In genomic region chr17:83706116-83706593, GRCm38 (mm10) we compare ENCODE assay signal across 8 mouse cellular contexts. TPM values are rescaled to one million over a fixed set of nuclear protein-coding genes. Genes with fewer than 3 reads are reported as not detected.
DNase-seq lines count a peak whose midpoint lies in the region; ATAC-seq and TF ChIP-seq lines count a peak whose summit lies in the region.

Gene Mta3 (plus strand): TSS chr17:83706163.

- peaks cover 24% of the 10 kb centered on the region for H3K4me1 ChIP-seq in hindbrain, embryonic 13.5 days (replicated peaks)

- H3K4me2 ChIP-seq in hindbrain, embryonic 13.5 days = peak within 1 kb of the TSS; percentile 87

- peak within 1 kb of the TSS; percentile 94 for H3K27ac ChIP-seq in gastrocnemius, adult 2 months
- peak within 1 kb of the TSS; percentile 93 for H3K27ac ChIP-seq in hindbrain, embryonic 13.5 days

- peak within 1 kb of the TSS; percentile 93 for H3K9ac ChIP-seq in hindbrain, embryonic 13.5 days

- peaks cover 10% of the 10 kb centered on the region; the same call in 1 of the 2 replicates for H3K36me3 ChIP-seq in hindbrain, embryonic 13.5 days

- peak; percentile 68 for ATAC-seq in hindbrain, embryonic 13.5 days (ENCODE audit: low FRiP score)

- DNase-seq in ZHBTc4 (ENCODE audit: low read depth, low spot score) = peak; percentile 31
- DNase-seq in cerebellum, postnatal 25 days = peak; percentile 80 to 87
- DNase-seq in gastrocnemius, adult 2 months = peak; percentile 83
- peak; percentile 41 to 49 for DNase-seq in layer of hippocampus, postnatal 14 days (ENCODE audit: low spot score in 2 of 2)
- peak; percentile 74 for DNase-seq in lung, postnatal 10 days
- DNase-seq in ovary, postnatal 36 days (ENCODE audit: low spot score) = peak; percentile 81
- DNase-seq in urinary bladder, adult 2 months (ENCODE audit: low spot score) = peak; percentile 77

- WGBS in hindbrain, embryonic 13.5 days = 0% methylated on average over 12 of the region's 56 CpGs

- no peaks in the 10 kb centered on the region for H3K9me3 ChIP-seq in hindbrain, embryonic 13.5 days

- intact Hi-C loops in gastrocnemius, adult 2 months (cut with DNase I) = loop anchor here (5.0 kb wide), 1 partner anchor 46 kb away; no protein-coding TSS in a partner anchor

- no peak for TF ChIP-seq CTCF in gastrocnemius, adult 2 months (IDR thresholded peaks at IDR 0.05)

- H3K27me3 ChIP-seq in hindbrain, embryonic 13.5 days = no peaks in the 10 kb centered on the region

- H3K4me3 ChIP-seq in gastrocnemius, adult 2 months = peak within 1 kb of the TSS; percentile 97
- H3K4me3 ChIP-seq in hindbrain, embryonic 13.5 days = peak within 1 kb of the TSS; percentile 81

RNA-seq across cellular contexts. Expression of gene Mta3, which starts in this region (rescaled TPM):
- 10 to 100 TPM in 1 of 2 experiments, 1 to 10 TPM in 1; 7.7 to 10.2 TPM for total RNA-seq in gastrocnemius, adult 2 months (2021)
- polyA plus RNA-seq in hindbrain, embryonic 13.5 days (2015; fragmentation: Nextera tagmentation; extraction: Ambion mirVana) = 30.5 and 33.3 TPM in 2 replicates
- total RNA-seq in layer of hippocampus, postnatal 14 days (2021) = 10 to 100 TPM; 64.6 to 66.5 TPM
- 76.8 and 82.9 TPM in 2 replicates for polyA plus RNA-seq in urinary bladder, adult 2 months (2012; rRNA removed)

Comparison
In these comparisons a context has a peak if more than half of its experiments do, and no peak if none do; other contexts are left out.
1. Peak in every context shown above with its lines: DNase-seq, ATAC-seq, H3K4me3 ChIP-seq and H3K27ac ChIP-seq.
2. RNA of gene Mta3 (total RNA-seq): 64.6 to 66.5 TPM in layer of hippocampus, postnatal 14 days; 7.7 to 10.2 TPM in gastrocnemius, adult 2 months; every median in the first group is over 4 times any median in the second.
3. DNase-seq: peak in every context shown above with its lines; median percentile 84 in cerebellum, postnatal 25 days; 83 in gastrocnemius, adult 2 months; 81 in ovary, postnatal 36 days; 77 in urinary bladder, adult 2 months; 74 in lung, postnatal 10 days; 45 in layer of hippocampus, postnatal 14 days; 31 in ZHBTc4.